Mouse (Mus musculus): Measurements from ENCODE around the gene Fgb. TPM values are rescaled to one million over a fixed set of nuclear protein-coding genes. Genes with fewer than 3 reads are reported as not detected.

Gene Fgb
- total RNA-seq, 2 experiments from 2014 or later = not detected

GRCm38 (mm10) chr3:82995368-82995767 lies 54.3 kb downstream of the Fgb start:
- no peak for DNase-seq (ENCODE audit: low spot score in 2 of 2)
- Histone ChIP-seq H3K4me3 (no peak overlapping the region), H3K27ac (no peak overlapping the region)
- TF ChIP-seq CTCF (conservative IDR thresholded peaks at IDR 0.05) = peak; percentile 67

DNA sequence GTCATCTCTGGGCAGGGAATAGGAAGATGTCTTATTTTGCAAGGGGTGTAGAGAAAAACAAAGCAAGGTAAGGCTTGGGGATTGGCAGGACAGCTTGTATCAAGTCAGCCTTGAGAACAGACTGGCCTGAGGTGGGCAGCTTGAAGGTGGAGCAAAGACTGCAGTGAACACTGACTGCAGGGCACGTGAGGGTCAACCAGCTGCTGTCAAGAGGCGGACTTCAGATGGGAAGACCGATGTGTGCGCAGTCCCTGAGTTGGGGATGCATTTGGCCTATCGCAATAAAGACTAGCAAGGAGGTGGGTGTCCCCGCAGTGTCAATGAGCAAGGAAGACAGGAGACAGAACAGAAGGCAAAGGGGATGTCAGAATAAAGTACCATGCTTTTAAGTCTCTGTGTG lies 56.7 kb downstream of the Fgb start:
- no peak overlapping the region for H3K27ac ChIP-seq
- DNase-seq (ENCODE audit: low spot score in 2 of 2) = no peak
- TF ChIP-seq CTCF (conservative IDR thresholded peaks at IDR 0.05) = no peak
- no peak overlapping the region for H3K4me3 ChIP-seq

DNA sequence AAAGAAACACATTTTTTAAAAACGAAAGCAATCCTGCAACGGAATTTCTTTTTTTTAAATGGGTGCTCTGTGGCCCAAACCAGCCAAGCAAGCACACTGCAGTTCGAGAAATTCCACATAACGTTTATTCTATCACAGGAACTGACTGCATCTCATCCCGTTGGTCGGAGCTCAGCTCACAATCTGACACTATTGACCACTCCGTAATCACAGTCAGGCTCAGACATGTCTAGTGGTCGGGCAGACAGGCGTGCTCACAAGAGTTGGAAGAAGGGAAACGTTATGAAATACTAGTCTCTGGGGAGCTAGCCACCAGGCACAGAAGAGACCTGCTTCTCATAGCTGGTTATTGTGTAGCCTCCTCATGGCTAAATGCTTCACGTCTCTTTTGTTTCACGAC lies 57.7 kb downstream of the Fgb start:
- no peak for DNase-seq (ENCODE audit: low spot score in 2 of 2)
- H3K27ac ChIP-seq = no peak overlapping the region
- no peak for TF ChIP-seq CTCF (conservative IDR thresholded peaks at IDR 0.05)

More for the DNA sequence above, 57.7 kb downstream of the Fgb start:
- H3K4me3 ChIP-seq = no peak overlapping the region

Other genes with a start within 250 kb of the Fgb start
- 1 to 10 TPM; 1.6 to 1.8 TPM for gene Rbm46, start 173.4 kb downstream of the Fgb start, total RNA-seq (2021)
- under 1 TPM in 1 of 2 experiments, not detected in 1; 0.08 TPM for gene Lrat, start 145.9 kb downstream of the Fgb start, total RNA-seq (2021)
- under 1 TPM; 0.20 to 0.27 TPM for gene Fgg, start 42.1 kb downstream of the Fgb start, total RNA-seq (2021)
- gene Fga, start 23.8 kb downstream of the Fgb start, total RNA-seq (2021) = not detected
- gene Plrg1, start 5.7 kb upstream of the Fgb start, total RNA-seq (2021) = 10 to 100 TPM; 50.3 to 50.6 TPM
- 1 to 10 TPM; 3.2 to 3.7 TPM for gene Dchs2, start 78.1 kb upstream of the Fgb start, total RNA-seq (2021)

All from layer of hippocampus, adult 2 months (tissue).